Mouse (Mus musculus) hindbrain, embryonic 16.5 days (tissue): ENCODE results near the gene Olfr827. TPM values are rescaled to one million over a fixed set of nuclear protein-coding genes. Genes with fewer than 3 reads are reported as not detected.

Source experiments
- ATAC-seq: fragments of 200-750 bp; cut with Nextera tagmentation; 2 replicates; pipeline ENCODE4 v1.8.0; 2017; ENCODE audit warnings: moderate TSS enrichment, moderate library complexity
- H3K27ac ChIP-seq: fragments of 300-500 bp; sonication (generic); 2 replicates; pipeline ENCODE4 v1.5.1; 2014; ENCODE audit warnings: low read depth, mild to moderate bottlenecking, control low read depth, low read length, moderate library complexity
- H3K27me3 ChIP-seq: fragments of 300-500 bp; sonication (generic); replicated peaks from 2 replicates; pipeline ENCODE4 v1.6.1; 2014; ENCODE audit warnings: low read length; ENCODE audit not compliant: control insufficient read depth, insufficient read depth
- H3K36me3 ChIP-seq: fragments of 300-500 bp; sonication (generic); 2 replicates; pipeline ENCODE4 v1.6.1; 2014; ENCODE audit warnings: mild to moderate bottlenecking, low read length, moderate library complexity, mixed read lengths; ENCODE audit not compliant: control insufficient read depth, insufficient read depth
- H3K4me1 ChIP-seq: fragments of 300-500 bp; sonication (generic); 2 replicates; pipeline ENCODE4 v1.6.1; 2014; ENCODE audit warnings: low read depth, low read length; ENCODE audit not compliant: control insufficient read depth, insufficient read depth
- H3K4me2 ChIP-seq: fragments of 300-500 bp; sonication (generic); 2 replicates; pipeline ENCODE4 v1.6.1; 2014; ENCODE audit warnings: mild to moderate bottlenecking, low read length, control low read depth, moderate library complexity
- H3K4me3 ChIP-seq: fragments of 300-500 bp; sonication (generic); 2 replicates; pipeline ENCODE4 v1.5.1; 2014; ENCODE audit warnings: mild to moderate bottlenecking, low read length, control low read depth, moderate library complexity
- H3K9ac ChIP-seq: fragments of 300-500 bp; sonication (generic); 2 replicates; pipeline ENCODE4 v1.6.1; 2014; ENCODE audit warnings: low read depth, mild to moderate bottlenecking, control low read depth, low read length, moderate library complexity
- H3K9me3 ChIP-seq: fragments of 300-500 bp; sonication (generic); 2 replicates; pipeline ENCODE4 v1.6.1; 2014; ENCODE audit warnings: mild to moderate bottlenecking, low read length, moderate library complexity; ENCODE audit not compliant: control insufficient read depth
- WGBS: fragments of 180-500 bp; shearing (Covaris S2); extraction: QIAGEN DNeasy Blood & Tissue Kit; methylation state at CpG from one replicate; pipeline ENCODE4 v1.1.7; 2014; 5-methylcytosine and 5-hydroxymethylcytosine counted together
- polyA plus RNA-seq: library from polyadenylated mRNA; unstranded; fragments of >200 nt; fragmentation: Nextera tagmentation; extraction: Ambion mirVana; gene quantifications from 2 replicates; pipeline ENCODE4 v1.2.1, GENCODE M21; 2015

Gene Olfr827
- not detected in 2 replicates for polyA plus RNA-seq

- 87% methylated on average over 1 of the region's 1 CpGs for WGBS
- no peak within 1 kb of the TSS for H3K9ac ChIP-seq
- H3K27me3 ChIP-seq = no peaks in the 10 kb centered on the region
- H3K4me2 ChIP-seq = no peak within 1 kb of the TSS
- no peak for ATAC-seq
- H3K4me3 ChIP-seq = no peak within 1 kb of the TSS
- no peaks in the 10 kb centered on the region for H3K4me1 ChIP-seq
- H3K9me3 ChIP-seq = no peaks in the 10 kb centered on the region
- H3K27ac ChIP-seq = no peak within 1 kb of the TSS
- H3K36me3 ChIP-seq = no peaks in the 10 kb centered on the region
Measured at GRCm38 (mm10) chr10:130214303-130214702, at the start of gene Olfr827. Gene Olfr827, minus strand, starts transcription at chr10:130214403.

GRCm38 (mm10) chr10:130263203-130263602 is 49.0 kb upstream of the Olfr827 start:
- Histone ChIP-seq H3K4me1 (no peaks in the 10 kb centered on the region; the same call in 1 of the 2 replicates), H3K9me3 (no peaks in the 10 kb centered on the region), H3K27ac (no peak overlapping the region), H3K4me2 (no peak overlapping the region), H3K4me3 (no peak overlapping the region), H3K9ac (no peak overlapping the region), H3K36me3 (no peaks in the 10 kb centered on the region), H3K27me3 (no peaks in the 10 kb centered on the region)
- peak; percentile 76; the same call in 1 of the 2 replicates for ATAC-seq
- WGBS = 26% methylated on average over 4 of the region's 4 CpGs

- Histone ChIP-seq H3K4me1 (no peaks in the 10 kb centered on the region; the same call in 1 of the 2 replicates), H3K4me3 (no peak overlapping the region), H3K27me3 (no peaks in the 10 kb centered on the region), H3K9ac (no peak overlapping the region), H3K9me3 (no peaks in the 10 kb centered on the region), H3K36me3 (no peaks in the 10 kb centered on the region), H3K4me2 (no peak overlapping the region), H3K27ac (no peak overlapping the region)
- peak; percentile 73 for ATAC-seq
- WGBS = 46% methylated on average over 1 of the region's 1 CpGs
Measured at GRCm38 (mm10) chr10:130259483-130259882, 45.3 kb upstream of the Olfr827 start.

GRCm38 (mm10) chr10:130244271-130244670 is 30.1 kb upstream of the Olfr827 start:
- no peaks in the 10 kb centered on the region for H3K9me3 ChIP-seq
- H3K27me3 ChIP-seq = no peaks in the 10 kb centered on the region
- no peaks in the 10 kb centered on the region for H3K4me1 ChIP-seq
- H3K36me3 ChIP-seq = no peaks in the 10 kb centered on the region
- no peak overlapping the region for H3K4me2 ChIP-seq
- H3K9ac ChIP-seq = no peak overlapping the region
- no peak overlapping the region for H3K4me3 ChIP-seq
- WGBS = 0% methylated on average over 2 of the region's 2 CpGs
- no peak overlapping the region for H3K27ac ChIP-seq
- peak; percentile 30; the same call in 1 of the 2 replicates for ATAC-seq

- Histone ChIP-seq H3K4me1 (no peaks in the 10 kb centered on the region), H3K27me3 (no peaks in the 10 kb centered on the region), H3K36me3 (no peaks in the 10 kb centered on the region), H3K9ac (no peak overlapping the region), H3K4me2 (no peak overlapping the region), H3K27ac (no peak overlapping the region), H3K9me3 (no peaks in the 10 kb centered on the region), H3K4me3 (no peak overlapping the region)
- WGBS = 47% methylated on average over 2 of the region's 2 CpGs
- no peak for ATAC-seq
Measured at GRCm38 (mm10) chr10:130238318-130239209, 24.4 kb upstream of the Olfr827 start.

- Histone ChIP-seq H3K9ac (no peak overlapping the region), H3K4me2 (no peak overlapping the region), H3K27me3 (no peaks in the 10 kb centered on the region), H3K4me1 (no peaks in the 10 kb centered on the region), H3K36me3 (no peaks in the 10 kb centered on the region), H3K4me3 (no peak overlapping the region), H3K9me3 (no peaks in the 10 kb centered on the region), H3K27ac (no peak overlapping the region)
- 23% methylated on average over 1 of the region's 1 CpGs for WGBS
- ATAC-seq = no peak
Measured at GRCm38 (mm10) chr10:130234576-130234975, 20.4 kb upstream of the Olfr827 start.

GRCm38 (mm10) chr10:130232117-130232516 is 17.9 kb upstream of the Olfr827 start:
- Histone ChIP-seq H3K36me3 (no peaks in the 10 kb centered on the region), H3K4me3 (no peak overlapping the region), H3K4me2 (no peak overlapping the region), H3K27me3 (no peaks in the 10 kb centered on the region), H3K4me1 (no peaks in the 10 kb centered on the region), H3K9me3 (no peaks in the 10 kb centered on the region), H3K9ac (no peak overlapping the region), H3K27ac (no peak overlapping the region)
- WGBS = 65% methylated on average over 1 of the region's 1 CpGs
- no peak for ATAC-seq

GRCm38 (mm10) chr10:130229584-130229983 is 15.4 kb upstream of the Olfr827 start:
- Histone ChIP-seq H3K27ac (no peak overlapping the region), H3K9me3 (no peaks in the 10 kb centered on the region), H3K4me2 (no peak overlapping the region), H3K27me3 (no peaks in the 10 kb centered on the region), H3K9ac (no peak overlapping the region), H3K36me3 (no peaks in the 10 kb centered on the region), H3K4me3 (no peak overlapping the region), H3K4me1 (no peaks in the 10 kb centered on the region)
- ATAC-seq = no peak
- 84% methylated on average over 5 of the region's 5 CpGs for WGBS

- Histone ChIP-seq H3K4me1 (no peaks in the 10 kb centered on the region), H3K9ac (no peak overlapping the region), H3K4me3 (no peak overlapping the region), H3K9me3 (no peaks in the 10 kb centered on the region), H3K27me3 (no peaks in the 10 kb centered on the region), H3K4me2 (no peak overlapping the region), H3K36me3 (no peaks in the 10 kb centered on the region), H3K27ac (no peak overlapping the region)
- WGBS = 0% methylated on average over 1 of the region's 1 CpGs
- ATAC-seq = peak; percentile 95
Measured at GRCm38 (mm10) chr10:130228246-130228645, 14.0 kb upstream of the Olfr827 start.
